Mouse (Mus musculus) left cerebral cortex, postnatal 25 days (tissue): ENCODE data around the gene Zfp334. TPM values are rescaled to one million over a fixed set of nuclear protein-coding genes. Genes with fewer than 3 reads are reported as not detected.
A peak's percentile ranks its signal among the peaks of the same experiment; 100 is the strongest.

Experiments
- DNase-seq, 2 experiments: peaks; one replicate each; pipeline ENCODE4 v3.0.0; 2022; ENCODE audit warnings: low spot score in 2 of 2, mixed read lengths in 1 of 2
- intact Hi-C: fragments of 180-260 bp; cut with DNase I; formaldehyde crosslinking; loops from one replicate; pipeline ENCODE4 v1.15.1; 2025
- total RNA-seq, 2 experiments: library from RNA; stranded (reverse); gene quantifications; 2 replicates each; pipeline ENCODE4 v1.2.3; 2021

Zfp334 gene
- total RNA-seq, 2 experiments from 2014 or later: 14.0 to 14.2 TPM

GRCm38 (mm10) chr2:165327386-165327785, 60.7 kb downstream of the Zfp334 start:
- DNase-seq: no peak
- intact Hi-C loops: no loop called here

- peak; percentile 98 to 99 for DNase-seq
- intact Hi-C loops: loop anchor here (1.0 kb wide), 1 partner anchor 38 kb away; no protein-coding TSS in a partner anchor
Observed at GRCm38 (mm10) chr2:165326304-165327190, 61.5 kb downstream of the Zfp334 start, which contains the start of gene Elmo2. TSS of gene Elmo2 (minus strand) at chr2:165326479.

GRCm38 (mm10) chr2:165325521-165326303, 62.3 kb downstream of the Zfp334 start:
- intact Hi-C loops: loop anchor here (1.0 kb wide), 1 partner anchor 37 kb away; no protein-coding TSS in a partner anchor
- no peak for DNase-seq

Other genes starting within 250 kb of the Zfp334 start
- 10 to 100 TPM; 53.9 to 54.7 TPM for gene Cdh22, start 153.4 kb downstream of the Zfp334 start, total RNA-seq
- 10 to 100 TPM; 55.3 to 56.6 TPM for gene Slc35c2, start 100.4 kb downstream of the Zfp334 start, total RNA-seq
- gene Elmo2, start 61.8 kb downstream of the Zfp334 start, total RNA-seq: 100 to 1,000 TPM; 171 to 173 TPM
- under 1 TPM in 1 of 2 experiments, not detected in 1; 0.50 TPM for gene Zfp663, start 19.5 kb downstream of the Zfp334 start, total RNA-seq
- gene Ocstamp, start 12.1 kb upstream of the Zfp334 start, total RNA-seq: not detected
- 10 to 100 TPM; 16.4 to 17.8 TPM for gene Slc13a3, start 85.0 kb upstream of the Zfp334 start, total RNA-seq
- gene Trp53rka, start 105.1 kb upstream of the Zfp334 start, total RNA-seq: 10 to 100 TPM; 20.4 to 20.9 TPM
- under 1 TPM; 0.78 to 0.83 TPM for gene Slc2a10, start 115.5 kb upstream of the Zfp334 start, total RNA-seq
- gene Eya2, start 206.8 kb upstream of the Zfp334 start, total RNA-seq: 1 to 10 TPM; 3.5 to 3.6 TPM